Mouse (Mus musculus) midbrain, embryonic 14.5 days (tissue): Measurements from ENCODE around the gene Dcaf11. TPM values are rescaled to one million over a fixed set of nuclear protein-coding genes. Genes with fewer than 3 reads are reported as not detected.
A peak's percentile ranks its signal among the peaks of the same experiment; 100 is the strongest.

ENCODE experiments used
- ATAC-seq: fragments of 200-750 bp; cut with Nextera tagmentation; 2 replicates; pipeline ENCODE4 v1.8.0; 2017; ENCODE audit warnings: moderate number of reproducible peaks, moderate library complexity; ENCODE audit not compliant: low FRiP score, low TSS enrichment
- DNase-seq: peaks from one replicate; pipeline ENCODE4 v3.0.0-alpha.2; 2015
- H3K27ac ChIP-seq: fragments of 300-500 bp; sonication (generic); replicated peaks from 2 replicates; pipeline ENCODE4 v1.5.1; 2014; ENCODE audit warnings: mild to moderate bottlenecking, low read depth, low read length, moderate library complexity
- H3K27me3 ChIP-seq: fragments of 300-500 bp; sonication (generic); 2 replicates; pipeline ENCODE4 v1.6.1; 2014; ENCODE audit warnings: low read length, control low read depth, mixed read lengths; ENCODE audit not compliant: control insufficient read depth, insufficient read depth
- H3K36me3 ChIP-seq: fragments of 300-500 bp; sonication (generic); 2 replicates; pipeline ENCODE4 v1.6.1; 2014; ENCODE audit warnings: low read length, control low read depth; ENCODE audit not compliant: control insufficient read depth, insufficient read depth
- H3K4me1 ChIP-seq: fragments of 300-500 bp; sonication (generic); 2 replicates; pipeline ENCODE4 v1.6.1; 2014; ENCODE audit warnings: mild to moderate bottlenecking, antibody characterized with exemption, low read length, control low read depth; ENCODE audit not compliant: control insufficient read depth, insufficient read depth
- H3K4me2 ChIP-seq: fragments of 300-500 bp; sonication (generic); 2 replicates; pipeline ENCODE4 v1.6.1; 2014; ENCODE audit warnings: mild to moderate bottlenecking, low read length, moderate library complexity
- H3K4me3 ChIP-seq: fragments of 300-500 bp; sonication (generic); replicated peaks from 2 replicates; pipeline ENCODE4 v1.5.1; 2014; ENCODE audit warnings: low read depth, low read length
- H3K9ac ChIP-seq: fragments of 300-500 bp; sonication (generic); replicated peaks from 2 replicates; pipeline ENCODE4 v1.6.1; 2014; ENCODE audit warnings: mild to moderate bottlenecking, low read length, moderate library complexity
- H3K9me3 ChIP-seq: fragments of 300-500 bp; sonication (generic); 2 replicates; pipeline ENCODE4 v1.6.1; 2016; ENCODE audit warnings: low read length, control low read depth, mixed read lengths; ENCODE audit not compliant: control insufficient read depth
- whole genome bisulfite sequencing: fragments of 180-500 bp; shearing (Covaris S2); extraction: QIAGEN DNeasy Blood & Tissue Kit; methylation state at CpG from one replicate; pipeline ENCODE4 v1.1.7; 2014; 5-methylcytosine and 5-hydroxymethylcytosine counted together
- polyA plus RNA-seq: library from polyadenylated mRNA; unstranded; fragments of >200 nt; fragmentation: Nextera tagmentation; extraction: Ambion mirVana; gene quantifications from 2 replicates; pipeline ENCODE4 v1.2.1, GENCODE M21; 2014

Gene Dcaf11
- polyA plus RNA-seq, 1 experiment from 2014 or later = 133 TPM

DNA sequence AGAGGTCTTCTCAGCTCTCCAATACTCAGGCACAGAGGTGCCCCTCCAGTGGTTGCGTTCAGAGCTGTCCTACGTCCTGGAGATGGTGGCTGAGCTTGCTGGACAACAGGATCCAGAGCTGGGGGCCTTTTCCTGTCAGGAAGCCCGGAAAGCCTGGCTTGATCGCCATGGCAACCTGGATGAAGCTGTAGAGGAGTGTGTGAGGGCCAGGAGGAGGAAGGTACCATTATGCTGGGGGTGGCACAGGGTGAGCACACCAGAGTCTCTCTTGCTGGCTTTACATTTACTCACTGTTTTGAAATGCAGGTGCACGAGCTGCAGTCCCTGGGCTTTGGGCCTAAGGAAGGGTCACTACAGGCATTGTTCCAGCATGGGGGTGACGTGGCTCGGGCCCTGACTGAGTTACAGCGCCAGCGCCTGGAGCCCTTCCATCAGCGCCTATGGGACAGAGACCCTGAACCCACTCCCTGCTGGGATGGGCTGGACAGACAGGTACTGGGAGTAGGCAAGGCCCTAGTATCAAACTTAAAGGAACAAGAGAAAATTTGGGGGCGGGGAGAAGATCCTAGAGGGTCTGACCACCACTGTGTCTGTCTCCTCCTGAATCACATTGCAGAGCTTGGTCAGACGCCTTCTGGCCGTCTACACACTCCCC is 36.4 kb downstream of the Dcaf11 start:
- DNase-seq = no peak
- Histone ChIP-seq H3K9me3 (no peaks in the 10 kb centered on the region), H3K4me2 (no peak overlapping the region), H3K9ac (no peak overlapping the region), H3K27me3 (no peaks in the 10 kb centered on the region), H3K4me1 (peaks cover 11% of the 10 kb centered on the region), H3K4me3 (no peak overlapping the region), H3K36me3 (peaks cover 65% of the 10 kb centered on the region), H3K27ac (no peak overlapping the region)
- 70% methylated on average over 13 of the region's 13 CpGs for WGBS
- ATAC-seq = no peak

DNA sequence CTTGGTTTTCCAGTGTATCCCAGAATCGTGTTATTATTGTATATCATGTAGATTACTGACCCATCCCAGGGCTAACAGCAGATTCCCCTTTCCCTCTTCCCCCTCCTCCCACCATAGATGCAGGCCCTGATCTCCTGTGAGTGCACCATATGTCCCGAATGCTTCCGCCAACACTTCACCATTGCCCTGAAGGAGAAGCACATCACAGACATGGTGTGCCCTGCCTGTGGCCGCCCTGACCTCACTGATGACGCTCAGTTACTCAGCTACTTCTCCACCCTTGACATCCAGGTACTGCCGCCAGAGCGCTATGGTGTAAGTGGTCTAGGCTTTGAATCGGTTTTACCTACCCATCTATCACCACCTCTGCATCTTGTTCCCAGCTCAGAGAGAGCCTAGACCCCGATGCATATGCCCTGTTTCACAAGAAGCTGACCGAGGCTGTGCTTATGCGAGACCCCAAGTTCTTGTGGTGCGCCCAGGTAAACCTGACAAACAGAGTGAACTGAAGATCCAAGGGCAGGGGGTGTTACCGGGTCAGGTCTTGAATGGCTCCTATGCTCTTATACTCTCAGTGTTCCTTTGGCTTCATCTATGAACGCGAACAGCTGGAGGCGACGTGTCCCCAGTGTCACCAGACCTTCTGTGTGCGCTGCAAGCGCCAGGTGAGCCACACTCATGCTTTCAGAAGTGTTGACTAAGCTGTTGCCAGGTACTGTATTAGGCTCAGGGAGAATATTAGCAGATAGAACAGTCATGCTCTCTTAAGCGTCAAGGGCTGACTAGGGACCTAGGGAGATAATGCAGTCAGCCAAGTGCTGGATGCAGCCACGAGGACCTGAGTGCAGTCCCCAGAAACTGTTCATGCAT is 39.0 kb downstream of the Dcaf11 start:
- DNase-seq = no peak
- H3K27ac ChIP-seq = no peak overlapping the region
- H3K4me3 ChIP-seq = no peak overlapping the region
- no peak for ATAC-seq
- WGBS = 96% methylated on average over 21 of the region's 21 CpGs
- no peaks in the 10 kb centered on the region for H3K9me3 ChIP-seq
- no peaks in the 10 kb centered on the region for H3K4me1 ChIP-seq
- peaks cover 91% of the 10 kb centered on the region for H3K36me3 ChIP-seq
- H3K9ac ChIP-seq = no peak overlapping the region
- no peaks in the 10 kb centered on the region for H3K27me3 ChIP-seq
- no peak overlapping the region for H3K4me2 ChIP-seq

DNA sequence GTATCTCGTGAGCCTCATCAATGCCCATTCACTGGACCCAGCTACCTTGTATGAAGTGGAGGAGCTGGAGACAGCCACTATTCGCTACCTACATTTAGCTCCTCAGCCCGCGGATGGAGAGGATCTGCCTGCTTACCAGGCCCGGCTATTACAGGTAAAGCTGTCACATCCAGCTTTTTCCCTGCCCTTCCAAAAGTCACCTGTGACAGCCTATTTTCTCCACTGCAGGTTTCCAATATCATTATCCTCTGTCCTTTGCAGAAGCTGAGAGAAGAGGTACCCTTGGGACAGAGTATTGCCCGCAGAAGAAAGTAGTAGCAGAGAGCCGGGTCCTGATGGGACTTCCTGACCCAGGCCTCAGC is 43.4 kb downstream of the Dcaf11 start, which contains the start of gene Irf9:
Gene Irf9, plus strand, starts transcription at position 301 of the 362 bp plus-strand sequence.
- Histone ChIP-seq H3K9ac (peak within 1 kb of the TSS; percentile 36; the same call in 1 of the 2 replicates), H3K9me3 (no peaks in the 10 kb centered on the region), H3K27ac (no peak within 1 kb of the TSS), H3K36me3 (peaks cover 89% of the 10 kb centered on the region), H3K4me1 (no peaks in the 10 kb centered on the region), H3K27me3 (no peaks in the 10 kb centered on the region), H3K4me3 (no peak within 1 kb of the TSS), H3K4me2 (peak within 1 kb of the TSS; percentile 28)
- DNase-seq (no peak), ATAC-seq (no peak)
- 87% methylated on average over 7 of the region's 7 CpGs for WGBS

DNA sequence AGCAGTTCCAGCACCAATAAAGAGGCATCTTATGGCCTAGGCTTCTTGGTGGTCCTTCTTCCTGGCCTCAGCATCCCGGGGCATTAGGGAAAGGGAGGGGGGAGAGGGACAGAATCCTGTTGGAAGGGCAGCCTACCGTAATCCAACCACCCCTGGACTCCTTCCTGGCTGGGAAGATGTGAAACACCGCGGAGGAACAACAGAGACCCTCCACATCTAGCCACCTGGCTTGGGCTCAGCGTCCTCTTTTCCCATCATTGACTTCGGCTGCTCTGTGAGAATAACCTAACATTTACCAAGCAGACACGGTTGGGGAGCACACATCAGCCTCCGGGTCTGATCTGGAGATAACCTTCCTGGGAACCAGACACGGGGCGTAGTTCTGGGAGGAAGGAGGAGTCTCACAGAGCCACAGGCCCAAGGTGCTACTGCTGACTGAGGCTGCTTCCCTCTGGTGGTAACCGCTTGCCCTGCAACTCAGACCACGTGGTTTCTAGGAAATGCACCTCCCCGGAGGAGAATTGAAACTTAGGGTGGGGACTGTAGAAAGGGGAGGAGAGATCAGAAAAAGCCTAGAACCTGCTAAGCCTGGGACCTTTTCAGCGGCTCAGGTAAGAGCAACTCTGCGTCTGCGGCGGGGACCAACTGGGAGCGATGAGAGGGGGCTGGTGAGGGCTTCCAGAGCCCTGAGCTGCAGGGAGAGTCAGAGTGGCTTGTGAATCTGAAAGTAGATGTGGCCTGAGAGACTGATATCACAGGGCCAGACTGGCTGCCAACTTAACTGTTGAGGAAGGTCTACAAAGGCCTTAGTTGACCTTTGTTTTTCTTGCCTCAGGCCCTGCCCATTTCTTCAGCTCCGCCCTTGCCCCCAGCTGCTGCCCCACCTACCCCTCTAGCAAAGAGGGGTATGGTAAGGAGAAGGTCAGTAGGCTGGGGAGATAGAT is 44.1 kb downstream of the Dcaf11 start:
- no peak overlapping the region for H3K27ac ChIP-seq
- H3K4me3 ChIP-seq = no peak overlapping the region
- WGBS = 21% methylated on average over 19 of the region's 19 CpGs
- H3K4me2 ChIP-seq = peak overlapping the region; percentile 28
- peak; percentile 83 for DNase-seq
- no peaks in the 10 kb centered on the region for H3K4me1 ChIP-seq
- no peaks in the 10 kb centered on the region for H3K9me3 ChIP-seq
- H3K36me3 ChIP-seq = peaks cover 89% of the 10 kb centered on the region
- peak; percentile 87 for ATAC-seq
- no peaks in the 10 kb centered on the region for H3K27me3 ChIP-seq
- H3K9ac ChIP-seq = peak overlapping the region; percentile 36; the same call in 1 of the 2 replicates

DNA sequence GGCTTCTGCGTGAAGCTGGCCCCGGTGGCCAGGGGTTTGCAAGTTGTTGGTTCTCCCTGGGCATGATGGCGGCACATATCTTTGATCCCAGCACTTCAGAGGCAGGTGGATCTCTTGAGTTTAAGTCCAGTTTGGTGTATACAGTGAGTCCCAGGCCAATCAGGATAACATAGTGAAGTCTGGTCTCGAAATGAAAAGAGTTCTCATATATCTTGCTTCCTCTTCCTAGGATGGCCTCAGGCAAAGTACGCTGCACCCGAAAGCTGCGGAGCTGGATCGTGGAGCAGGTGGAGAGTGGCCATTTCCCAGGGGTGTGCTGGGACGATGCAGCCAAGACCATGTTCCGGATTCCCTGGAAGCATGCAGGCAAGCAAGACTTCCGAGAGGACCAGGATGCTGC is 45.0 kb downstream of the Dcaf11 start:
- H3K4me2 ChIP-seq = no peak overlapping the region
- ATAC-seq (no peak), DNase-seq (no peak)
- no peak overlapping the region for H3K4me3 ChIP-seq
- H3K27ac ChIP-seq = no peak overlapping the region
- 94% methylated on average over 11 of the region's 11 CpGs for WGBS
- no peaks in the 10 kb centered on the region for H3K9me3 ChIP-seq
- H3K4me1 ChIP-seq = no peaks in the 10 kb centered on the region
- H3K27me3 ChIP-seq = no peaks in the 10 kb centered on the region
- H3K9ac ChIP-seq = no peak overlapping the region
- peaks cover 89% of the 10 kb centered on the region for H3K36me3 ChIP-seq

DNA sequence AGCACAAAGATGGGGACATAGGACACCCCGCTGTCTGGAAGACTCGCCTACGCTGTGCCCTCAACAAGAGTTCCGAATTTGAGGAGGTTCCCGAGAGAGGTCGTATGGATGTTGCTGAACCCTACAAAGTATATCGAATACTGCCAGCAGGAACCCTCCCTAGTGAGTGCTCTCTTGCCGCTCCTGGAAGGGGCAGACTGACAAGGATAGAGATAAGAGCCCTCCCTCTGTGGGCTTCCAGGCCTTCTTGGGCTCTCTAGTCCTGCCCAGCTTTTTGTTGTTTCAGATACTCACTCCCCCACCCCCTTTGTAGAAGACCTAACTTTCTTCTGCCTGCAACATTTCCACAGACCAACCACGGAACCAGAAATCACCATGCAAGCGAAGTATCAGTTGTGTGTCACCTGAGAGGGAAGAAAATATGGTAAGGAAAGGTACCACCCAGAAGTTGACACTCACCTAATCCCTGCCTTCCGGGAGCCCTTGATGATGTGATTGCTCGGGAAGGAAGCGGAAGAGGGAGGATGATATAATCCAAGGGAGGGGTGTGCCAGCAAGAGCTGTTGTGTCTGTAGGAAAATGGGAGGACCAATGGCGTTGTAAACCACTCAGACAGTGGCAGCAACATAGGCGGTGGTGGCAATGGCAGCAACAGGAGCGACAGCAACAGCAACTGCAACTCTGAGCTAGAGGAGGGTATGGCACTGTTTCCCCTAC is 46.1 kb downstream of the Dcaf11 start:
- no peaks in the 10 kb centered on the region for H3K4me1 ChIP-seq
- 95% methylated on average over 16 of the region's 16 CpGs for WGBS
- H3K27ac ChIP-seq = no peak overlapping the region
- H3K9me3 ChIP-seq = no peaks in the 10 kb centered on the region
- DNase-seq (no peak), ATAC-seq (no peak)
- H3K4me3 ChIP-seq = no peak overlapping the region
- no peaks in the 10 kb centered on the region for H3K27me3 ChIP-seq
- peaks cover 88% of the 10 kb centered on the region for H3K36me3 ChIP-seq
- no peak overlapping the region for H3K4me2 ChIP-seq
- H3K9ac ChIP-seq = no peak overlapping the region

DNA sequence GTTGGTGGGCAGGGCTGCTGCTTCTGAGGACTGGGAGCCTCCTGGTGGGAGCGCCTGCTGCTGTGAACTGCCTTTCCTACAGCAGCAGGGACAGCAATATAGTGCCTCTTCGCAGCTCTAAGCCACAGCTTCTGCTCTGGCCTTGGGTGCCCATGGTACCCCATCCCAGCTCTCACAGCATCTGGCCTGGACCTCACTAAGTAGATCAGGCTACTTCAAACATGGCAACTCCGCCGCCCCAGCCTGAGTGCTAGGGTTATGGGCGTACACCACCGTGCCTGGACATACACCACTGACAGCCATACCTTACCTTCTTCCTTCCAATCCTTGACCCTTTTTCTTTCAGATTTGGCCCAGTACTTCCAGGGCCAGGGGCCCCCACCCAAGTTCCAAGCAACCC is 48.5 kb downstream of the Dcaf11 start:
- WGBS = 95% methylated on average over 6 of the region's 6 CpGs
- Histone ChIP-seq H3K27ac (no peak overlapping the region), H3K9me3 (no peaks in the 10 kb centered on the region), H3K4me3 (no peak overlapping the region), H3K36me3 (peaks cover 65% of the 10 kb centered on the region), H3K4me2 (no peak overlapping the region), H3K4me1 (no peaks in the 10 kb centered on the region), H3K27me3 (no peaks in the 10 kb centered on the region), H3K9ac (no peak overlapping the region)
- DNase-seq = no peak
- ATAC-seq = no peak

DNA sequence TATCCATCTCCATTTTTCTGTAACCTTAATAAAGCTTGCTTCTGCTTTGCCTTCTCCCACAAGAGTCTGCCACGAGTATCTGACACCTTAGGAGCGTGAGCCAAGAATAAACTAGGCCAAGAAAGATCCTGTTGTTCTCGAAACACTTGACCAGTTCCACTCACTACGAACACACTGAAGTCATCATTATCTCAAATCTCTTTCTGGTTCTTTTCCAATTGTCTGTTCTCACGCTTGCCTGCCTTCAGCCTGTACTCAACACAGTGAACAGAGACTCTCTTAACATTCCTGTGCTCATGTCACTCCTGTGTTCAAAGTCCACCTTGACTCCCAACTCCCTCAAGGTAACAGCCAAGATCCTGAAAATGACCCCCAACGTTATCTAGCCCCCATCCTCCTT is 53.5 kb downstream of the Dcaf11 start:
- H3K27me3 ChIP-seq = no peaks in the 10 kb centered on the region
- 62% methylated on average over 6 of the region's 6 CpGs for WGBS
- no peaks in the 10 kb centered on the region for H3K9me3 ChIP-seq
- no peak overlapping the region for H3K9ac ChIP-seq
- H3K36me3 ChIP-seq = peaks cover 26% of the 10 kb centered on the region
- H3K4me3 ChIP-seq = no peak overlapping the region
- no peak overlapping the region for H3K27ac ChIP-seq
- H3K4me1 ChIP-seq = no peaks in the 10 kb centered on the region
- H3K4me2 ChIP-seq = no peak overlapping the region
- DNase-seq (no peak), ATAC-seq (no peak)
